8 mouse cellular contexts compared by ENCODE assay signal in genomic region chr15:36979488-36980201, GRCm38 (mm10). TPM values are rescaled to one million over a fixed set of nuclear protein-coding genes. Genes with fewer than 3 reads are reported as not detected.
DNase-seq lines count a peak whose midpoint lies in the region; ATAC-seq and TF ChIP-seq lines count a peak whose summit lies in the region.

No protein-coding gene starts in this region.

- no peak overlapping the region for H3K27ac ChIP-seq in kidney, embryonic 16.5 days (ENCODE audit: low read length)
- peak overlapping the region; percentile 44 for H3K27ac ChIP-seq in heart, embryonic 16.5 days (ENCODE audit: low read length)
- no peak overlapping the region for H3K27ac ChIP-seq in lung, postnatal 0 days (ENCODE audit: low read length)

- peak overlapping the region; percentile 48 for H3K4me3 ChIP-seq in kidney, embryonic 16.5 days (ENCODE audit: low read length)
- peak overlapping the region; percentile 46 for H3K4me3 ChIP-seq in heart, embryonic 16.5 days (ENCODE audit: low read length)
- H3K4me3 ChIP-seq in lung, postnatal 0 days (ENCODE audit: low read depth, low read length) = peak overlapping the region; percentile 32

- no peaks in the 10 kb centered on the region for H3K9me3 ChIP-seq in kidney, embryonic 16.5 days (ENCODE audit: low read length)
- H3K9me3 ChIP-seq in heart, embryonic 16.5 days (replicated peaks; ENCODE audit: control insufficient read depth, low read length) = no peaks in the 10 kb centered on the region
- H3K9me3 ChIP-seq in lung, postnatal 0 days (ENCODE audit: low read length) = no peaks in the 10 kb centered on the region

- 0 out of 2 replicates have a peak, but pooled peaks cover 2% of the 10 kb centered on the region for H3K27me3 ChIP-seq in kidney, embryonic 16.5 days (ENCODE audit: insufficient read depth, low read length)
- H3K27me3 ChIP-seq in heart, embryonic 16.5 days (ENCODE audit: control insufficient read depth, insufficient read depth, low read length) = no peaks in the 10 kb centered on the region
- H3K27me3 ChIP-seq in lung, postnatal 0 days (replicated peaks; ENCODE audit: insufficient read depth, low read length) = no peaks in the 10 kb centered on the region

- H3K4me2 ChIP-seq in kidney, embryonic 16.5 days (replicated peaks; ENCODE audit: low read depth, low read length) = peak overlapping the region; percentile 72
- peak overlapping the region; percentile 63 for H3K4me2 ChIP-seq in heart, embryonic 16.5 days (ENCODE audit: low read depth, low read length)
- H3K4me2 ChIP-seq in lung, postnatal 0 days (replicated peaks; ENCODE audit: low read depth, low read length) = peak overlapping the region; percentile 63

- WGBS in kidney, embryonic 16.5 days = 4% methylated on average over 20 of the region's 20 CpGs
- WGBS in heart, embryonic 16.5 days = 5% methylated on average over 20 of the region's 20 CpGs
- WGBS in lung, postnatal 0 days = 7% methylated on average over 20 of the region's 20 CpGs

- TF ChIP-seq CTCF in lung, postnatal 0 days (IDR thresholded peaks at IDR 0.05) = peak; percentile 67

- peak overlapping the region; percentile 30 for H3K9ac ChIP-seq in kidney, embryonic 16.5 days (replicated peaks; ENCODE audit: low read length)
- H3K9ac ChIP-seq in heart, embryonic 16.5 days (ENCODE audit: low read length) = peak overlapping the region; percentile 64
- H3K9ac ChIP-seq in lung, postnatal 0 days (replicated peaks; ENCODE audit: low read depth) = no peak overlapping the region

- no peak for DNase-seq in kidney, adult 8-10 months
- peak; percentile 89 for DNase-seq in embryo, embryonic 10 days (ENCODE audit: low spot score)
- DNase-seq in layer of hippocampus, postnatal 25 days (ENCODE audit: extremely low spot score in 1 of 2, low spot score in 1 of 2) = peak; percentile 48 to 58
- DNase-seq in lung, postnatal 0 days (ENCODE audit: low spot score) = peak; percentile 73
- DNase-seq in retina, postnatal 1 day = peak; percentile 83
- DNase-seq in thymus, postnatal 4 days = peak; percentile 83

- no peaks in the 10 kb centered on the region for H3K36me3 ChIP-seq in kidney, embryonic 16.5 days (ENCODE audit: insufficient read depth, low read length)
- H3K36me3 ChIP-seq in heart, embryonic 16.5 days (ENCODE audit: control insufficient read depth, insufficient read depth) = no peaks in the 10 kb centered on the region
- H3K36me3 ChIP-seq in lung, postnatal 0 days (ENCODE audit: insufficient read depth, low read length) = no peaks in the 10 kb centered on the region

- ATAC-seq in kidney, embryonic 16.5 days (ENCODE audit: low FRiP score, low TSS enrichment) = peak; percentile 83; the same call in 1 of the 2 replicates
- peak; percentile 81 for ATAC-seq in heart, embryonic 16.5 days (replicated peaks; ENCODE audit: extremely low read depth, insufficient read depth, low FRiP score)
- ATAC-seq in lung, postnatal 0 days = peak; percentile 75

- TF ChIP-seq EP300 in lung, postnatal 0 days (IDR thresholded peaks at IDR 0.05) = no peak

- H3K4me1 ChIP-seq in kidney, embryonic 16.5 days (ENCODE audit: insufficient read depth, low read length) = peaks cover 10% of the 10 kb centered on the region
- H3K4me1 ChIP-seq in heart, embryonic 16.5 days (ENCODE audit: control insufficient read depth, insufficient read depth, low read length) = peaks cover 24% of the 10 kb centered on the region
- peaks cover 7% of the 10 kb centered on the region for H3K4me1 ChIP-seq in lung, postnatal 0 days (ENCODE audit: insufficient read depth, low read depth, low read length)

RNA-seq across cellular contexts. Expression of gene Zfp706, which starts 27.9 kb away (rescaled TPM):
- polyA plus RNA-seq in kidney, embryonic 16.5 days (2015; fragmentation: Nextera tagmentation; extraction: Ambion mirVana) = 403 and 418 TPM in 2 replicates
- polyA plus RNA-seq in heart, embryonic 16.5 days (2015; fragmentation: Nextera tagmentation; extraction: Ambion mirVana) = 426 and 448 TPM in 2 replicates
- 100 to 1,000 TPM; 290 to 309 TPM for total RNA-seq in layer of hippocampus, postnatal 25 days (2021)
- 428 and 445 TPM in 2 replicates for polyA plus RNA-seq in lung, postnatal 0 days (2015; fragmentation: Nextera tagmentation; extraction: Ambion mirVana)

Comparison
In these comparisons a context has a peak if more than half of its experiments do, and no peak if none do; other contexts are left out.
1. DNase-seq: peak in embryo, embryonic 10 days (single experiment), layer of hippocampus, postnatal 25 days (2 of 2), lung, postnatal 0 days (single experiment), retina, postnatal 1 day (single experiment) and thymus, postnatal 4 days (single experiment); none in kidney, adult 8-10 months (0 of 2).
2. Peak in every context shown above with its lines, with median percentiles within 50 percentile points of each other: ATAC-seq, H3K4me2 ChIP-seq and H3K4me3 ChIP-seq.